Mouse (Mus musculus): ENCODE measurements at regions not wholly inside any gene's neighbourhood (a gene's known extent, or its start where the extent isn't known, plus 50 kb on each side); places are given as distances from the start of the nearest gene placed in this dataset.

- H3K27ac ChIP-seq (ENCODE audit: low read length): no peak overlapping the region
- WGBS: 49% methylated on average over 1 of the region's 1 CpGs
- H3K4me3 ChIP-seq (ENCODE audit: low read length): no peak overlapping the region
- no peaks in the 10 kb centered on the region for H3K9me3 ChIP-seq (ENCODE audit: control insufficient read depth, low read length)
- H3K4me1 ChIP-seq (ENCODE audit: control insufficient read depth, insufficient read depth, low read length): no peaks in the 10 kb centered on the region
- H3K36me3 ChIP-seq (ENCODE audit: control insufficient read depth, insufficient read depth, low read length): no peaks in the 10 kb centered on the region
- no peak overlapping the region for H3K9ac ChIP-seq (ENCODE audit: low read depth, low read length)
- no peaks in the 10 kb centered on the region for H3K27me3 ChIP-seq (replicated peaks; ENCODE audit: control insufficient read depth, insufficient read depth, low read length)
- no peak for ATAC-seq
- H3K4me2 ChIP-seq (ENCODE audit: low read depth, low read length): no peak overlapping the region
Observed at GRCm38 (mm10) chr11:38410302-38410701, 1174.5 kb upstream of the Tenm2 start.

- Histone ChIP-seq H3K4me2 (ENCODE audit: low read depth, low read length) (no peak overlapping the region), H3K27me3 (replicated peaks; ENCODE audit: control insufficient read depth, insufficient read depth, low read length) (no peaks in the 10 kb centered on the region), H3K36me3 (ENCODE audit: control insufficient read depth, insufficient read depth, low read length) (no peaks in the 10 kb centered on the region), H3K9ac (ENCODE audit: low read depth, low read length) (no peak overlapping the region), H3K27ac (ENCODE audit: low read length) (no peak overlapping the region), H3K4me3 (ENCODE audit: low read length) (no peak overlapping the region), H3K4me1 (ENCODE audit: control insufficient read depth, insufficient read depth, low read length) (no peaks in the 10 kb centered on the region), H3K9me3 (ENCODE audit: control insufficient read depth, low read length) (no peaks in the 10 kb centered on the region)
- ATAC-seq: no peak
Observed at GRCm38 (mm10) chr11:38397771-38398170, 1162.0 kb upstream of the Tenm2 start.

GRCm38 (mm10) chr11:38386958-38387357, 1151.2 kb upstream of the Tenm2 start:
- Histone ChIP-seq H3K4me1 (ENCODE audit: control insufficient read depth, insufficient read depth, low read length) (no peaks in the 10 kb centered on the region), H3K27ac (ENCODE audit: low read length) (no peak overlapping the region), H3K27me3 (replicated peaks; ENCODE audit: control insufficient read depth, insufficient read depth, low read length) (no peaks in the 10 kb centered on the region), H3K36me3 (ENCODE audit: control insufficient read depth, insufficient read depth, low read length) (no peaks in the 10 kb centered on the region), H3K4me2 (ENCODE audit: low read depth, low read length) (no peak overlapping the region), H3K9me3 (ENCODE audit: control insufficient read depth, low read length) (no peaks in the 10 kb centered on the region), H3K9ac (ENCODE audit: low read depth, low read length) (no peak overlapping the region), H3K4me3 (ENCODE audit: low read length) (no peak overlapping the region)
- 70% methylated on average over 2 of the region's 2 CpGs for WGBS
- ATAC-seq: peak; percentile 52; the same call in 1 of the 2 replicates

- no peaks in the 10 kb centered on the region for H3K9me3 ChIP-seq (ENCODE audit: control insufficient read depth, low read length)
- no peak for ATAC-seq
- no peak overlapping the region for H3K4me3 ChIP-seq (ENCODE audit: low read length)
- 82% methylated on average over 6 of the region's 6 CpGs for WGBS
- no peaks in the 10 kb centered on the region for H3K4me1 ChIP-seq (ENCODE audit: control insufficient read depth, insufficient read depth, low read length)
- H3K27me3 ChIP-seq (replicated peaks; ENCODE audit: control insufficient read depth, insufficient read depth, low read length): no peaks in the 10 kb centered on the region
- no peak overlapping the region for H3K27ac ChIP-seq (ENCODE audit: low read length)
- no peak overlapping the region for H3K4me2 ChIP-seq (ENCODE audit: low read depth, low read length)
- no peak overlapping the region for H3K9ac ChIP-seq (ENCODE audit: low read depth, low read length)
- H3K36me3 ChIP-seq (ENCODE audit: control insufficient read depth, insufficient read depth, low read length): no peaks in the 10 kb centered on the region
Observed at GRCm38 (mm10) chr11:38346442-38346841, 1110.7 kb upstream of the Tenm2 start.

GRCm38 (mm10) chr11:38335411-38335810, 1099.6 kb upstream of the Tenm2 start:
- ATAC-seq: no peak
- Histone ChIP-seq H3K36me3 (ENCODE audit: control insufficient read depth, insufficient read depth, low read length) (no peaks in the 10 kb centered on the region), H3K4me2 (ENCODE audit: low read depth, low read length) (no peak overlapping the region), H3K9ac (ENCODE audit: low read depth, low read length) (no peak overlapping the region), H3K4me3 (ENCODE audit: low read length) (no peak overlapping the region), H3K27ac (ENCODE audit: low read length) (no peak overlapping the region), H3K9me3 (ENCODE audit: control insufficient read depth, low read length) (no peaks in the 10 kb centered on the region), H3K27me3 (replicated peaks; ENCODE audit: control insufficient read depth, insufficient read depth, low read length) (no peaks in the 10 kb centered on the region), H3K4me1 (ENCODE audit: control insufficient read depth, insufficient read depth, low read length) (no peaks in the 10 kb centered on the region)
- 75% methylated on average over 3 of the region's 3 CpGs for WGBS

GRCm38 (mm10) chr11:38297693-38298092, 1061.9 kb upstream of the Tenm2 start:
- H3K27me3 ChIP-seq (replicated peaks; ENCODE audit: control insufficient read depth, insufficient read depth, low read length): no peaks in the 10 kb centered on the region
- no peak overlapping the region for H3K27ac ChIP-seq (ENCODE audit: low read length)
- no peaks in the 10 kb centered on the region for H3K4me1 ChIP-seq (ENCODE audit: control insufficient read depth, insufficient read depth, low read length)
- no peak overlapping the region for H3K9ac ChIP-seq (ENCODE audit: low read depth, low read length)
- no peaks in the 10 kb centered on the region for H3K9me3 ChIP-seq (ENCODE audit: control insufficient read depth, low read length)
- no peak for ATAC-seq
- no peak overlapping the region for H3K4me3 ChIP-seq (ENCODE audit: low read length)
- no peaks in the 10 kb centered on the region for H3K36me3 ChIP-seq (ENCODE audit: control insufficient read depth, insufficient read depth, low read length)
- H3K4me2 ChIP-seq (ENCODE audit: low read depth, low read length): no peak overlapping the region

- Histone ChIP-seq H3K36me3 (ENCODE audit: control insufficient read depth, insufficient read depth, low read length) (no peaks in the 10 kb centered on the region), H3K4me1 (ENCODE audit: control insufficient read depth, insufficient read depth, low read length) (no peaks in the 10 kb centered on the region), H3K4me2 (ENCODE audit: low read depth, low read length) (no peak overlapping the region), H3K9me3 (ENCODE audit: control insufficient read depth, low read length) (no peaks in the 10 kb centered on the region), H3K27me3 (replicated peaks; ENCODE audit: control insufficient read depth, insufficient read depth, low read length) (no peaks in the 10 kb centered on the region), H3K9ac (ENCODE audit: low read depth, low read length) (no peak overlapping the region), H3K4me3 (ENCODE audit: low read length) (no peak overlapping the region), H3K27ac (ENCODE audit: low read length) (no peak overlapping the region)
- 67% methylated on average over 3 of the region's 3 CpGs for WGBS
- no peak for ATAC-seq
Observed at GRCm38 (mm10) chr11:38291289-38291688, 1055.5 kb upstream of the Tenm2 start.

- no peak overlapping the region for H3K4me3 ChIP-seq (ENCODE audit: low read length)
- 86% methylated on average over 2 of the region's 2 CpGs for WGBS
- H3K9me3 ChIP-seq (ENCODE audit: control insufficient read depth, low read length): no peaks in the 10 kb centered on the region
- H3K36me3 ChIP-seq (ENCODE audit: control insufficient read depth, insufficient read depth, low read length): no peaks in the 10 kb centered on the region
- H3K9ac ChIP-seq (ENCODE audit: low read depth, low read length): no peak overlapping the region
- H3K27ac ChIP-seq (ENCODE audit: low read length): no peak overlapping the region
- no peak for ATAC-seq
- no peaks in the 10 kb centered on the region for H3K27me3 ChIP-seq (replicated peaks; ENCODE audit: control insufficient read depth, insufficient read depth, low read length)
- H3K4me1 ChIP-seq (ENCODE audit: control insufficient read depth, insufficient read depth, low read length): no peaks in the 10 kb centered on the region
- H3K4me2 ChIP-seq (ENCODE audit: low read depth, low read length): no peak overlapping the region
Observed at GRCm38 (mm10) chr11:38280961-38281360, 1045.2 kb upstream of the Tenm2 start.
